Mouse (Mus musculus): ENCODE measurements around the gene Bag3.

DNA sequence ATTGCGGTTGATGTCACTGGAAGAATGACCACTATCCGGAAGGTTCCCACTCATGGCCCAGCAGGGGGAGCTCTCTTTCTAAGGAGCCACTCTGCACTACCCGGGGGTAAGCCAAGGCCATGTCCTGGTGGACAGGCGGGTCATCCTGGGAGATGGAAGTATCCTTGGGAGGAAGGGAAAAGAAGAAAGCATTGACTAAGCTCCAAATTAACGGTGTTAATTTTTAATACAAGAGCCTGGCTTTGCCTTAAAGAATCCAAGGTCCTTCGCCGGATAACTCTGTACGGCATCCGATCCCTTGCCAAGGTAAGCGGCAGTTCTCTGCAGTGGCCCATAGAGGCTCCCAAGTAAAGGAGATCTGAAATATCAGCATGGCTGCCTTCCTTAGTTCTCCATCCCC is 49.1 kb upstream of the Bag3 start:
- TF ChIP-seq CTCF (IDR thresholded peaks at IDR 0.05; ENCODE audit: extremely low read depth, insufficient read depth, low read length) (peak; percentile 47), POLR2A (IDR thresholded peaks at IDR 0.05; ENCODE audit: extremely low read depth, insufficient read depth, low read length) (no peak)
